Mouse (Mus musculus) erythroblast, embryonic 14.5 days (primary cell): ENCODE data around the gene Prkaa2.

Experiments used
- GATA1 ChIP-seq: IDR thresholded peaks from 2 replicates; pipeline ENCODE4 v1.6.1; 2012; ENCODE audit warnings: low read length, inconsistent platforms, mixed read lengths
- TAL1 ChIP-seq: IDR thresholded peaks from 3 replicates; pipeline ENCODE4 v1.6.1; 2012; ENCODE audit warnings: low read length, inconsistent platforms, mixed read lengths

- TF ChIP-seq GATA1 (no peak), TAL1 (no peak)
Measured at GRCm38 (mm10) chr4:105110684-105111035, 970 bp upstream of the Prkaa2 start.
